Mouse (Mus musculus) midbrain, embryonic 13.5 days (tissue): Measurements from ENCODE around the gene Hoxc12. TPM values are rescaled to one million over a fixed set of nuclear protein-coding genes. Genes with fewer than 3 reads are reported as not detected.

ENCODE experiments used
- ATAC-seq: fragments of 200-750 bp; cut with Nextera tagmentation; 2 replicates; pipeline ENCODE4 v1.8.0; 2017; ENCODE audit warnings: mild to moderate bottlenecking, moderate TSS enrichment, moderate library complexity
- H3K27ac ChIP-seq: fragments of 300-500 bp; sonication (generic); 2 replicates; pipeline ENCODE4 v1.5.1; 2015; ENCODE audit warnings: inconsistent platforms, mild to moderate bottlenecking, moderate library complexity
- H3K27me3 ChIP-seq: fragments of 300-500 bp; sonication (generic); 2 replicates; pipeline ENCODE4 v1.6.1; 2015; ENCODE audit warnings: mild to moderate bottlenecking, inconsistent platforms
- H3K36me3 ChIP-seq: fragments of 300-500 bp; sonication (generic); 2 replicates; pipeline ENCODE4 v1.6.1; 2015; ENCODE audit warnings: mild to moderate bottlenecking, inconsistent platforms
- H3K4me1 ChIP-seq: fragments of 300-500 bp; sonication (generic); replicated peaks from 2 replicates; pipeline ENCODE4 v1.6.1; 2015; ENCODE audit warnings: inconsistent platforms
- H3K4me2 ChIP-seq: fragments of 300-500 bp; sonication (generic); replicated peaks from 2 replicates; pipeline ENCODE4 v1.6.1; 2015; ENCODE audit warnings: moderate library complexity, mild to moderate bottlenecking, inconsistent platforms
- H3K4me3 ChIP-seq: fragments of 300-500 bp; sonication (generic); replicated peaks from 2 replicates; pipeline ENCODE4 v1.5.1; 2015; ENCODE audit warnings: mild to moderate bottlenecking, inconsistent platforms
- H3K9ac ChIP-seq: fragments of 300-500 bp; sonication (generic); replicated peaks from 2 replicates; pipeline ENCODE4 v1.6.1; 2015; ENCODE audit warnings: mild to moderate bottlenecking, inconsistent platforms
- H3K9me3 ChIP-seq: fragments of 300-500 bp; sonication (generic); 2 replicates; pipeline ENCODE4 v1.6.1; 2016; ENCODE audit warnings: mild to moderate bottlenecking, inconsistent platforms
- WGBS: fragments of 180-500 bp; shearing (Covaris S2); methylation state at CpG from one replicate; pipeline ENCODE4 v1.1.7; 2015; 5-methylcytosine and 5-hydroxymethylcytosine counted together
- polyA plus RNA-seq: library from polyadenylated mRNA; unstranded; fragments of >200 nt; fragmentation: Nextera tagmentation; extraction: Ambion mirVana; gene quantifications from 2 replicates; pipeline ENCODE4 v1.2.1, GENCODE M21; 2015

The Hoxc12 gene
- polyA plus RNA-seq: not detected in 2 replicates

DNA sequence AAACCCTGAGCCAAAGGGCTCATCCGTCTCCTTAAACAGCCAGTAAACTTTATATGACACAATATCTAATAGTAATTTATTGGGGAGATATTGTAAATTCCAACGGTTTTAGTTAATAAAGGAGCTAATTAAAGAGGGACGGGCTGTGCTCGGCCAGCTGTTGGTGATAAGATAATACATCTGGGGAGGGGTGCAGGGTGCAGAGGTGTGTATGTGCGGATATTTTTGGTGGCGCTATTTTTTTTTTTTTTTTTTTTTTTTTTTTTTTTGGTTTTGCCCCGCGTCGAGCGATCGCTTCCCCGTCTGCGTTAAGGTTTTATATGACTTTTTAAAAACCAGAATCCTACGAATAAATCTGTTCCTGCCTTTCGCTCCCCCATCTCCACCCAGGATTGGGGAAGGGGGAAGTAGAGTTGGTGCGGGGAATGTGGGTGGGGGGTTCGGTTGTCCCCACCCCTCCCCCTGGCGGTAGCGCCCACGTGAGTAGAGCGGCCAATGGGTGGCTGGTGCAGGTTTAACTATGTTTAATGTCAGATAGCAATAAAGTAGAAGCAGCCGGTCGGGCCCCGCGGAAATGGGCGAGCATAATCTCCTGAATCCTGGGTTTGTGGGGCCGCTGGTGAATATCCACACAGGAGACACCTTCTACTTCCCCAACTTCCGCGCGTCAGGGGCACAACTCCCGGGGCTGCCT is at the start of gene Hoxc12:
Gene Hoxc12 (plus strand): TSS at position 479 of the 694 bp plus-strand sequence.
- Histone ChIP-seq H3K9ac (no peak within 1 kb of the TSS), H3K27me3 (peaks cover 100% of the 10 kb centered on the region), H3K4me1 (peaks cover 6% of the 10 kb centered on the region; the same call in 1 of the 2 replicates), H3K4me2 (no peak within 1 kb of the TSS), H3K36me3 (no peaks in the 10 kb centered on the region), H3K4me3 (no peak within 1 kb of the TSS), H3K27ac (no peak within 1 kb of the TSS), H3K9me3 (no peaks in the 10 kb centered on the region)
- 1% methylated on average over 30 of the region's 31 CpGs for WGBS
- ATAC-seq: no peak

- H3K4me3 ChIP-seq: no peak overlapping the region
- no peaks in the 10 kb centered on the region for H3K9me3 ChIP-seq
- WGBS: 92% methylated on average over 6 of the region's 6 CpGs
Observed at GRCm38 (mm10) chr15:102895115-102895514, 41.4 kb upstream of the Hoxc12 start.

GRCm38 (mm10) chr15:102904946-102905345 is 31.6 kb upstream of the Hoxc12 start:
- no peak for ATAC-seq
- Histone ChIP-seq H3K4me2 (no peak overlapping the region), H3K4me1 (no peaks in the 10 kb centered on the region)

More at GRCm38 (mm10) chr15:102895115-102895514, 41.4 kb upstream of the Hoxc12 start:
- Histone ChIP-seq H3K27me3 (peaks cover 33% of the 10 kb centered on the region), H3K4me1 (no peaks in the 10 kb centered on the region), H3K36me3 (no peaks in the 10 kb centered on the region), H3K27ac (no peak overlapping the region), H3K9ac (no peak overlapping the region), H3K4me2 (no peak overlapping the region)
- no peak for ATAC-seq

GRCm38 (mm10) chr15:102909536-102909935 is 27.0 kb upstream of the Hoxc12 start:
- Histone ChIP-seq H3K4me3 (no peak overlapping the region), H3K36me3 (no peaks in the 10 kb centered on the region), H3K27me3 (peaks cover 96% of the 10 kb centered on the region), H3K27ac (no peak overlapping the region), H3K9me3 (no peaks in the 10 kb centered on the region), H3K4me2 (no peak overlapping the region), H3K9ac (no peak overlapping the region), H3K4me1 (no peaks in the 10 kb centered on the region)
- no peak for ATAC-seq
- WGBS: 2% methylated on average over 4 of the region's 4 CpGs

More at GRCm38 (mm10) chr15:102904946-102905345, 31.6 kb upstream of the Hoxc12 start:
- no peaks in the 10 kb centered on the region for H3K9me3 ChIP-seq
- H3K4me3 ChIP-seq: no peak overlapping the region
- no peak overlapping the region for H3K27ac ChIP-seq
- no peak overlapping the region for H3K9ac ChIP-seq
- 65% methylated on average over 1 of the region's 1 CpGs for WGBS
- peaks cover 87% of the 10 kb centered on the region for H3K27me3 ChIP-seq
- H3K36me3 ChIP-seq: no peaks in the 10 kb centered on the region

GRCm38 (mm10) chr15:102910038-102910437 is 26.5 kb upstream of the Hoxc12 start:
- ATAC-seq: no peak
- WGBS: under 1% methylated on average over 18 of the region's 18 CpGs
- Histone ChIP-seq H3K36me3 (no peaks in the 10 kb centered on the region), H3K27me3 (peaks cover 96% of the 10 kb centered on the region), H3K4me3 (no peak overlapping the region), H3K27ac (no peak overlapping the region), H3K4me2 (no peak overlapping the region), H3K4me1 (no peaks in the 10 kb centered on the region), H3K9ac (no peak overlapping the region), H3K9me3 (no peaks in the 10 kb centered on the region)

DNA sequence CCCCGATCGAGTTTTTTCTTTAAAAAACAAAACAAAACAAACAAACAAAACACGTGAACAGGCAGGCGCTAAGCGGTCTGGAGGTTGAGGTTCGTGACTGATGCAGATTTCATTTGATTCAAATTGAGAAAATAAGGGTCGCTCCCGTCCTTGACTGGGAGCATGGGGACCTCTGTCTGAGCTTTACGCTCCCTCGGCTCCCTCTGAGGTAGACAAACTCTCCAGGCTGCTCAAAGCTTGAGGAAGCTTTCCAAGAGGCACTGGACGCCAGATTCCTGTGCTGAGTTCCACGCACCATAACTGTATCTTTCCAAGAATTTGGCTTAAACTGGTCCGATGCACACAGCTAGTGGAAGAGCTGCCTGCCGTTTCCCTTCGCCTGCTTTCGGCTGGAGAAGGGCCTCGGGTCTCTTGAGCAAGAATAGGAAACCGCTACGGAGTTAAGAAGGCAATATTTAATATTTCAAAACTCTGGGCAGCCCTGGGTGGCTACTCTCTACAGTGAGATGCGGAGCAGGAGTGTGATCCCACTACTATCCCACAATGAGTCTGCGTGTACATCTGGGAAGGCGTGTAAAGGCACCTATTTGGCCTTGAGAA is 26.0 kb upstream of the Hoxc12 start:
- Histone ChIP-seq H3K4me1 (no peaks in the 10 kb centered on the region), H3K9ac (no peak overlapping the region), H3K4me2 (no peak overlapping the region), H3K4me3 (no peak overlapping the region), H3K36me3 (no peaks in the 10 kb centered on the region), H3K9me3 (no peaks in the 10 kb centered on the region), H3K27ac (no peak overlapping the region), H3K27me3 (peaks cover 95% of the 10 kb centered on the region)
- no peak for ATAC-seq
- under 1% methylated on average over 22 of the region's 22 CpGs for WGBS

DNA sequence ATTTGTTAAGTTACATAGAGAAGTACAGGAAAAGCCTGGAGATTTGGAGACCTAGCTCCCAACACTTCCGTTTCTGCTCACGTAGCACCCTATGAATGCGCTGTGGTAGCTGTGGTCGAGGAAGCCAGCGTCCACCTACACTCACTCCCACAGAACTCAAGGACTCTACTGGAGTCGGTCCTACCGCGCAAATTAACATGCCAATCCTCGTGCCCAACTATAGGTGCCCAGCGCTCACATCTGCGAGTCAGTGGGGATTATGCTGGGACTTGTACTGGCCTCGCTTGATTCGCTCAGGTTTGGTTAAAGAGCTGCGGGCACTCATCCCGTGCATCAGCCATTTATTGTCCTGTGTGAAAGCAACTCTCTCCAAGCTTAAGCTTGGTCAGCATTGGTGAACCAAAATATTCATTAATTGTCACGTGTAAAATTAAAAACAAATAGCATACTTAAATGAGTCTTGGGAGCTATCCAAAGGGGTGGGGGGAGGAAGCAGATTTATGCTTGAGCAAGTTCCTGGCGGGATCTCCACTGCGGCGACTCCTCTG is 23.4 kb upstream of the Hoxc12 start:
- no peaks in the 10 kb centered on the region for H3K9me3 ChIP-seq
- WGBS: under 1% methylated on average over 19 of the region's 19 CpGs
- no peaks in the 10 kb centered on the region for H3K4me1 ChIP-seq
- no peak overlapping the region for H3K4me2 ChIP-seq
- no peak for ATAC-seq
- no peak overlapping the region for H3K4me3 ChIP-seq
- no peak overlapping the region for H3K27ac ChIP-seq
- H3K27me3 ChIP-seq: peaks cover 95% of the 10 kb centered on the region
- H3K36me3 ChIP-seq: no peaks in the 10 kb centered on the region
- no peak overlapping the region for H3K9ac ChIP-seq

DNA sequence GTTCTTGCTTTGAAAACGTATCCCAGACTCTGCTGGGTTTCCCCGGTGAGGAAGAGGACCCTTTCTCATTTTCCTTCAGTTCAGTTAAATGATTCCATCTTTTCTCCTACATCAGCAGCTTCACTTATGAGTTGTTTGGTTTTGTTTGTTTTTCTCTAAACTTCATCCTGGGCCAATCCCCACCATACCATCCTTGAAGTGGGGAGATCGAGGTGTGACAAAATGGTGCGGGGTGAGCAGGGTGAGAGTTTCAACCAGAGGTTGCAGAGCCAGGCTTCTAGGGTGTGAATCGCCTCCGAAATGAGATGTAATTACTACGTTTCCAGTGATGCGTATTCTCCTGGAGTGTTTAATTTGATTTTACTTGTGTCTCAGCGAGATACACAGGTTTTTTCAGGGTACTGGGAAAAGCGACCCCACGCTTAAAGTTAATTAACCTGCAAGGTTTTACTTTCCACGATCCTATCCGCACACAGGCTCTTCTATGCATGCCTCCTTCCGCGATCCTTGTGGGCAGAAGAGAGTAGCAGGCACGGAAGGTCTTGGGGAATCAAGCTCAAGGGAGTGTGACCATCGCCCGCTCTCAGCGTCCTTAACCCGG is 18.5 kb upstream of the Hoxc12 start:
- Histone ChIP-seq H3K4me2 (no peak overlapping the region), H3K9me3 (no peaks in the 10 kb centered on the region), H3K9ac (no peak overlapping the region), H3K4me3 (no peak overlapping the region), H3K27ac (no peak overlapping the region), H3K4me1 (peaks cover 9% of the 10 kb centered on the region), H3K27me3 (peaks cover 97% of the 10 kb centered on the region), H3K36me3 (no peaks in the 10 kb centered on the region)
- ATAC-seq: no peak
- WGBS: 1% methylated on average over 20 of the region's 20 CpGs

DNA sequence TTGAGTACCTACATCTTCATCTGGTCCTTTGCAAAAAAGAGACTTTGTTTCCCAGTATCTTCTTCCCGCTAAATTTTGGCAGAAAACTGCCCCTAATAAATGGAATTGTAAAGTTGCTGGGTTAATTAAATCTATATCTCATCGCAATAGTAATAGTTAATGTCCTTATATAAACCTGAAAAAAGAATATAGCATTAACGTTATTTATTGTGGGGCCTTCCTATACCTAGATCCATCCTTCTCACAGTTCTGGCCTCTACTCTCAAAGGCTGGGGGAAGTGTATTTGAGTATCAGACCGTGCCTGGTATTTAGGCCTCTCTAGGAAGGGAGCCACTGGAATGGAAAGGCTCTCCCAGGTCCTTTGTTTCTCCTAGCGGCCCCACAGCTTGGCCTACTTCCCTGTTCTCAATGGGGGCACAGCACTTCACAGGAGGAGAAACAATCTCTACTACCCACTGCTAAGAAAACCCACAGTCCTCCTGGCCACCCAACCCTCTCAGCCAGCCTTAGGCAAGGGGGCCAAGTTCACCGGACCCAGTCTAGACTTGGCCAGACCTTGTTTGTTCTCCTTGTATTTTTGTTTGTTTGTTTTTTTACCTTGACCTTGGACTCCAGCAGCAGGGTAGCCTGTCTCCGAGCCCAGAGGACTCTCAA is 17.8 kb upstream of the Hoxc12 start:
- 1% methylated on average over 7 of the region's 7 CpGs for WGBS
- ATAC-seq: no peak
- Histone ChIP-seq H3K36me3 (no peaks in the 10 kb centered on the region), H3K9me3 (no peaks in the 10 kb centered on the region), H3K4me2 (no peak overlapping the region), H3K9ac (no peak overlapping the region), H3K4me1 (peaks cover 9% of the 10 kb centered on the region), H3K4me3 (no peak overlapping the region), H3K27me3 (peaks cover 97% of the 10 kb centered on the region), H3K27ac (no peak overlapping the region)

- ATAC-seq: no peak
- WGBS: 2% methylated on average over 12 of the region's 12 CpGs
- Histone ChIP-seq H3K4me2 (peak overlapping the region; percentile 43; the same call in 1 of the 2 replicates), H3K9me3 (no peaks in the 10 kb centered on the region), H3K9ac (no peak overlapping the region), H3K27me3 (peaks cover 99% of the 10 kb centered on the region), H3K4me3 (no peak overlapping the region), H3K36me3 (no peaks in the 10 kb centered on the region), H3K27ac (no peak overlapping the region), H3K4me1 (peaks cover 9% of the 10 kb centered on the region)
Observed at GRCm38 (mm10) chr15:102919336-102920180, 17.0 kb upstream of the Hoxc12 start.

DNA sequence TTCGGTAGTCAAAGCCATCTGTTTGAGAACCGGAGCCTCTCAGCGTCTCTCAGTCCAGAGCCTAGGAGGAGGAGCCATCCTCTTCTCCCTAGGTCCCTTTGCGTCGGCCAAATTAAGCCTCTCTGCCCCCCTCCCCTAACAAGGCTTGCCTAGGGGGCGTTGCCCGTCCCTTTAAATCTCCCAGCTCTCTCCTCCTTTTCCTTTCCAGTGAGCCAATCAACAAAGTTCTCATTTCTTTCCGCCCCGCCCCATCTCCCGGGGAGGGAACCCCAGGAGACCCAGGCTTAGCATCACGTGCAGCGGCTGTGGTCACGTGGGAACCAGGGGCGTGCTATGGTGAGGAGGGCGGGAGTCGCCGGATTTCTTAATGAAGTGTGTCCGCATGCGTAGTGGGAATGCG is 15.9 kb upstream of the Hoxc12 start:
- Histone ChIP-seq H3K27ac (no peak overlapping the region), H3K4me3 (peak overlapping the region; percentile 14), H3K4me1 (peaks cover 9% of the 10 kb centered on the region), H3K36me3 (no peaks in the 10 kb centered on the region), H3K4me2 (peak overlapping the region; percentile 43), H3K9me3 (no peaks in the 10 kb centered on the region), H3K27me3 (peaks cover 99% of the 10 kb centered on the region), H3K9ac (no peak overlapping the region)
- peak; percentile 85; the same call in 1 of the 2 replicates for ATAC-seq
- under 1% methylated on average over 20 of the region's 20 CpGs for WGBS
